Mouse (Mus musculus) midbrain, postnatal 0 days (tissue): Measurements from ENCODE around the gene Celsr3. TPM values are rescaled to one million over a fixed set of nuclear protein-coding genes. Genes with fewer than 3 reads are reported as not detected.

ENCODE experiments used
- ATAC-seq: fragments of 200-750 bp; cut with Nextera tagmentation; 2 replicates; pipeline ENCODE4 v1.8.0; 2017; ENCODE audit warnings: moderate number of reproducible peaks, mild to moderate bottlenecking, moderate TSS enrichment, moderate library complexity; ENCODE audit not compliant: low FRiP score
- DNase-seq: peaks from one replicate; pipeline ENCODE4 v3.0.0-alpha.2; 2015; ENCODE audit warnings: low spot score
- H3K27ac ChIP-seq: fragments of 300-500 bp; sonication (generic); 2 replicates; pipeline ENCODE4 v1.5.1; 2014; ENCODE audit warnings: low read depth, mild to moderate bottlenecking, low read length, mixed read lengths
- H3K27me3 ChIP-seq: fragments of 300-500 bp; sonication (generic); 2 replicates; pipeline ENCODE4 v1.6.1; 2014; ENCODE audit warnings: low read length, control low read depth, mixed read lengths; ENCODE audit not compliant: insufficient read depth
- H3K36me3 ChIP-seq: fragments of 300-500 bp; sonication (generic); 2 replicates; pipeline ENCODE4 v1.6.1; 2014; ENCODE audit warnings: low read length, control low read depth, mixed read lengths; ENCODE audit not compliant: insufficient read depth
- H3K4me1 ChIP-seq: fragments of 300-500 bp; sonication (generic); 2 replicates; pipeline ENCODE4 v1.6.1; 2014; ENCODE audit warnings: mild to moderate bottlenecking, control low read depth, antibody characterized with exemption, low read length, mixed read lengths; ENCODE audit not compliant: insufficient read depth
- H3K4me2 ChIP-seq: fragments of 300-500 bp; sonication (generic); 2 replicates; pipeline ENCODE4 v1.6.1; 2014; ENCODE audit warnings: low read depth, mild to moderate bottlenecking, low read length, mixed read lengths; ENCODE audit not compliant: poor library complexity, severe bottlenecking
- H3K4me3 ChIP-seq: fragments of 300-500 bp; sonication (generic); 2 replicates; pipeline ENCODE4 v1.5.1; 2014; ENCODE audit warnings: low read depth, mild to moderate bottlenecking, low read length, moderate library complexity
- H3K9ac ChIP-seq: fragments of 300-500 bp; sonication (generic); replicated peaks from 2 replicates; pipeline ENCODE4 v1.6.1; 2014; ENCODE audit warnings: mild to moderate bottlenecking, low read length, moderate library complexity, mixed read lengths; ENCODE audit not compliant: poor library complexity, severe bottlenecking
- H3K9me3 ChIP-seq: fragments of 300-500 bp; sonication (generic); 2 replicates; pipeline ENCODE4 v1.6.1; 2016; ENCODE audit warnings: low read length, control low read depth
- CTCF ChIP-seq: IDR thresholded peaks from 2 replicates; pipeline ENCODE4 v1.5.1; 2016; ENCODE audit warnings: antibody characterized with exemption, mild to moderate bottlenecking
- WGBS: fragments of 180-500 bp; shearing (Covaris S2); extraction: QIAGEN DNeasy Blood & Tissue Kit; methylation state at CpG from one replicate; pipeline ENCODE4 v1.1.7; 2014; 5-methylcytosine and 5-hydroxymethylcytosine counted together
- polyA plus RNA-seq: library from polyadenylated mRNA; unstranded; fragments of >200 nt; fragmentation: Nextera tagmentation; extraction: Ambion mirVana; gene quantifications from 2 replicates; pipeline ENCODE4 v1.2.1, GENCODE M21; 2015
- total RNA-seq: library from RNA; depleted of rRNA; stranded (reverse); fragments of >200 nt; gene quantifications from 2 replicates; pipeline ENCODE4 v1.2.3, GENCODE M21; 2014

Celsr3 gene
- total and polyA plus RNA-seq, 2 experiments from 2014 or later, result 7.2 to 61.7 TPM

- Histone ChIP-seq H3K27me3 (no peaks in the 10 kb centered on the region), H3K9me3 (no peaks in the 10 kb centered on the region), H3K4me1 (no peaks in the 10 kb centered on the region), H3K4me3 (peak overlapping the region; percentile 78), H3K36me3 (peaks cover 13% of the 10 kb centered on the region), H3K27ac (peak overlapping the region; percentile 85), H3K4me2 (peak overlapping the region; percentile 83), H3K9ac (peak overlapping the region; percentile 62)
- peak; percentile 4; the same call in 1 of the 2 replicates for ATAC-seq
- peak; percentile 42; the same call in 1 of the 2 replicates for TF ChIP-seq CTCF
- DNase-seq, result peak; percentile 53
- 4% methylated on average over 25 of the region's 25 CpGs for WGBS
These were observed 1.9 kb upstream of the Celsr3 start for GRCm38 (mm10) chr9:108824144-108824685.

GRCm38 (mm10) chr9:108824755-108825413, 1.2 kb upstream of the Celsr3 start:
- peak overlapping the region; percentile 83 for H3K4me2 ChIP-seq
- no peaks in the 10 kb centered on the region for H3K27me3 ChIP-seq
- peak overlapping the region; percentile 78 for H3K4me3 ChIP-seq
- ATAC-seq, result peak; percentile 90
- peaks cover 20% of the 10 kb centered on the region for H3K36me3 ChIP-seq
- no peak for TF ChIP-seq CTCF
- H3K27ac ChIP-seq, result peak overlapping the region; percentile 85
- WGBS, result under 1% methylated on average over 31 of the region's 31 CpGs
- peak overlapping the region; percentile 92 for H3K9ac ChIP-seq
- no peaks in the 10 kb centered on the region for H3K9me3 ChIP-seq
- H3K4me1 ChIP-seq, result no peaks in the 10 kb centered on the region
- DNase-seq, result peak; percentile 99

GRCm38 (mm10) chr9:108826700-108827340, 700 bp downstream of the Celsr3 start:
- 1% methylated on average over 32 of the region's 39 CpGs for WGBS
- Histone ChIP-seq H3K4me2 (peak overlapping the region; percentile 83), H3K4me1 (peaks cover 3% of the 10 kb centered on the region; the same call in 1 of the 2 replicates), H3K4me3 (peak overlapping the region; percentile 78), H3K9me3 (no peaks in the 10 kb centered on the region), H3K36me3 (peaks cover 27% of the 10 kb centered on the region), H3K9ac (peak overlapping the region; percentile 92), H3K27ac (peak overlapping the region; percentile 85), H3K27me3 (no peaks in the 10 kb centered on the region)
- ATAC-seq (no peak), DNase-seq (peak; percentile 74)
- TF ChIP-seq CTCF, result no peak

GRCm38 (mm10) chr9:108827454-108827853, 1.3 kb downstream of the Celsr3 start:
- TF ChIP-seq CTCF, result no peak
- peaks cover 27% of the 10 kb centered on the region for H3K36me3 ChIP-seq
- peak overlapping the region; percentile 78 for H3K4me3 ChIP-seq
- H3K9me3 ChIP-seq, result no peaks in the 10 kb centered on the region
- 16% methylated on average over 34 of the region's 34 CpGs for WGBS
- no peak for ATAC-seq
- peak; percentile 5 for DNase-seq
- H3K4me2 ChIP-seq, result peak overlapping the region; percentile 83
- no peaks in the 10 kb centered on the region for H3K27me3 ChIP-seq
- peaks cover 8% of the 10 kb centered on the region for H3K4me1 ChIP-seq
- H3K27ac ChIP-seq, result peak overlapping the region; percentile 85
- H3K9ac ChIP-seq, result peak overlapping the region; percentile 92; the same call in 1 of the 2 replicates

- H3K9me3 ChIP-seq, result no peaks in the 10 kb centered on the region
- peak overlapping the region; percentile 78; the same call in 1 of the 2 replicates for H3K4me3 ChIP-seq
- peak overlapping the region; percentile 83 for H3K4me2 ChIP-seq
- no peak for TF ChIP-seq CTCF
- H3K27ac ChIP-seq, result no peak overlapping the region; the same call in 1 of the 2 replicates
- H3K27me3 ChIP-seq, result no peaks in the 10 kb centered on the region
- WGBS, result 66% methylated on average over 18 of the region's 18 CpGs
- no peak for ATAC-seq
- peak; percentile 14 for DNase-seq
- H3K36me3 ChIP-seq, result peaks cover 32% of the 10 kb centered on the region
- no peak overlapping the region for H3K9ac ChIP-seq
- peaks cover 8% of the 10 kb centered on the region for H3K4me1 ChIP-seq
These were observed 1.8 kb downstream of the Celsr3 start for GRCm38 (mm10) chr9:108827906-108828305.
